Mouse (Mus musculus) induced T-regulatory cell, adult 2 months (primary cell): Measurements from ENCODE around the gene Mapkapk2.

ENCODE experiments used
- DNase-seq: peaks from one replicate; pipeline ENCODE4 v3.0.0-alpha.2; 2012; ENCODE audit warnings: low read depth

The Mapkapk2 gene

GRCm38 (mm10) chr1:131019492-131020098 is 78.0 kb downstream of the Mapkapk2 start, which contains the start of gene Il10:
Gene Il10 (plus strand): TSS chr1:131019845.
- peak; percentile 61 for DNase-seq

- no peak for DNase-seq
These were observed 81.7 kb downstream of the Mapkapk2 start for GRCm38 (mm10) chr1:131015879-131016278.

GRCm38 (mm10) chr1:131015281-131015680 is 82.3 kb downstream of the Mapkapk2 start:
- peak; percentile 21 for DNase-seq

GRCm38 (mm10) chr1:131013926-131014325 is 83.7 kb downstream of the Mapkapk2 start:
- DNase-seq = no peak

GRCm38 (mm10) chr1:131012494-131012893 is 85.1 kb downstream of the Mapkapk2 start:
- peak; percentile 33 for DNase-seq

- DNase-seq = peak; percentile 94
These were observed 87.1 kb downstream of the Mapkapk2 start for GRCm38 (mm10) chr1:131010201-131011153.

GRCm38 (mm10) chr1:131006069-131006468 is 91.6 kb downstream of the Mapkapk2 start:
- DNase-seq = peak; percentile 49
